Mouse (Mus musculus) gastrocnemius, postnatal 10 days (tissue): Measurements from ENCODE around the gene Psg27. TPM values are rescaled to one million over a fixed set of nuclear protein-coding genes. Genes with fewer than 3 reads are reported as not detected.
"Not testable (repeated sequence)": the region's sequence is repeated elsewhere in the genome, so short reads cannot be mapped to it uniquely, and the experiment has no call there.

Source experiments
- DNase-seq: peaks from one replicate; pipeline ENCODE4 v3.0.0; 2021; ENCODE audit warnings: mixed read lengths
- long read RNA-seq, 2 experiments: library from polyadenylated mRNA; stranded (forward); transcript quantifications; one replicate each; pipeline ENCODE4 v2.0.0; 2021
- total RNA-seq, 2 experiments: library from RNA; stranded (reverse); gene quantifications; 2 replicates each; pipeline ENCODE4 v1.2.3; 2021

The Psg27 gene
- not detected for total RNA-seq
- long read RNA-seq, experiment 1, result 0 reads
- long read RNA-seq, experiment 2, result 0 reads

DNA sequence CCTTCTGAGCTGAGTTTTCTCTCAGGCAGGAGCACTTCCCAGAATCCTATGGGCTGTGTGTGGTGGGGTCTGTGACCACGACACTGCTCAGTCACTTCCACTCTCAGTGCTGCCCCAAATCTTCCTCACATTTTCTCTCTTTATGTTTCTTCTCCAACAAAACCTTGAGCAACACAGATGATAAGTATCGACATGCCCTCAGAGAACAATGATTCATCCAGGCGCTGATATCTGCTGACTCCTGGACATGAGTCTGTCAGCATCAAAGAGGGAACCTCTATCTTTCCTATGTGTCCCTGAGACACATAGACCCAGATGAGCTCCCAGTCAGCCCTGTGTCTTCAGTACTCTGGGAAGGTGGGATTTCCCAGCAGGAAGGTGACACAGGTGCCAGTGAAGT, at the start of gene Psg27:
Psg27 (minus strand) TSS at position 101 of the 400 bp plus-strand sequence.
- no peak for DNase-seq

DNA sequence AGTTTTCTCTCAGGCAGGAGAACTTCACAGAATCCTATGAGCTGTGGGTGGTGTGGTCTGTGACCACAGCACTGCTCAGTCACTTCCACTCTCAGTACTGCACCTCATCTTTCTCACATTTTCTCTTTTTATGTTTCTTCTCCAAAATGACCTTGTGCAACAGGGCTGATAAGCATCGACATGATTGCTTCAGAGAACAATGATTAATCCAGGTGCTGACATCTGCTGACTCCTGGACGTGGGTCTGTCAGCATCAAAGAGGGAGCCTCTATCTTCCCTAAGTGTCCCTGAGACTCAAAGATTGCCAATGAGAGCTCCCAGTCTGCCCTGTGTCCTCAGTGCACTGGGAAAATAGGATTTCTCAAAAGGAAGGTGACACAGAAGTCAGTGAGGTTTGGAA, 49.3 kb upstream of the Psg27 start, which contains the start of gene Psg23:
Psg23 (minus strand) TSS at position 101 of the 400 bp plus-strand sequence.
- not testable (repeated sequence) for DNase-seq

DNA sequence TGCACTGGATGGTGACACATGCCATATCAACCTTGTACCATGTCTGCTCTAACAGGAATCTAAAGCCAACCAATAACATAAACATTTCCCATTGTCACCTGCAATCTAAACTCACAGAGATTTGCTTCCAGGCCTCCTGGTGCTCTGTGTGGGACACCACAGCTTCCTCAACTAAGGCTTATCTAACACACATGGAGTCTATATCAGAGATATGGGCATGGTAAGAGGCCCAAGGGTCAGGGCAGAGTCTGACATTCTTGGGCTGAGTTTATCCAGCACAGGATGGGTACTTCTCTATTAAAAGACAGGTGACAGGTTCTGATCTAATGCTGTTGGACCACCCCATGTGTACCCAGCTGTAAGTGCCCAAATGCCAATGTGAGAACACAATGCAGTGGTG, 7.3 kb downstream of the Psg27 start:
- DNase-seq, result no peak

DNA sequence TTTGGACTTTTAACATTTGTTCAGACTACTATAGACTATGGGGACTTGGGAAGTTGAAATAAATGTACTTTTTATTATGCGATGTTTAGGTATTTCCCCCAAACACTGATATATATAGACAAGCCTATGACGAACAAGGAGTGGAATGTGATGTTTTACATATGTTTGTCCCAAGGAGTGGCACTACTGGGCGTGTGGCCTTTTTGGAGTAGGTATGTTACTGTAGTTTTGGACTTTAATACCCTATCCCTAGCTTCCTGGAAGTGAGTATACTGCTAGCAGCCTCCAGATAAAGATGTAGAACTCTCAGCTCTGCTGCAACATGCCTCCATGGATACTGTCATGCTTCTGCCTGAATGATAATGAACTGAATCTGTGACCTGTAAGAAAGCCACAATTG, 11.4 kb downstream of the Psg27 start:
- not testable (repeated sequence) for DNase-seq

DNA sequence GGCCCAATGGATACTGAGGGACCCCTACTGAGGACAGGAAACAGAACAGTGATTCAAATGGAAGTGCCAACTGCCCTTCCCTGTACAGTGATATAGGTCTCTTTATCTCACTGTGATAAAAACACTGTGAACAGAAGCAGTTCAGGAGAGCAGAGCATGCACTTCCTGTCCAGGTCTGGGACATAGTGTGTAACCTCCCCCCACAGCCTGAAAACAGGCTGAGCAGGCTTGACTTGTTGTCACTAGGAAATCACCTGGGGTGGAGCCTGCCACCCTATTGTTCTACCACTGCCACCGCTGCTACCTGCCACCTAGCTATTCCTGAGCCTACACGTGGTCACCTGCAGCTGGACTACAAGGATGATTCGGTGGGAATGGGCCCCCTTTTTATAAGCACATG, 33.7 kb downstream of the Psg27 start:
- DNase-seq, result no peak

DNA sequence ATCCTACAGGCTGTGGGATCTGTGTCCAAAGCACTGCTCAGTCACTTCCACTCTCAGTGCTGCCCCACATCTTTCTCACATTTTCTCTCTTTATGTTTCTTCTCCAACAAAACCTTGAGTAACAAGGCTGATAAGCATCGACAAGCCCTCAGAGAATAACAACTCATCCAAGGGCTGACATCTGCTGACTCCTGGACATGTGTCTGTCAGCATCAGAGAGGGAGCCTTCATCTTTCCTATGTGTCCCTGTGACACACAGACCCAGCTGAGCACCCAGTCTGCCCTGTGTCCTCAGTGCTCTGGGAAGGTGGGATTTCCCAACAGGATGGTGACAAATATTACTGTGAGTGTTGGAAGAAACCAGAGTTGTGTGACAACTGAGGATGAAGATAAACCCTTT, 34.9 kb downstream of the Psg27 start, which contains the start of gene Psg25:
Psg25 (minus strand) TSS at position 101 of the 400 bp plus-strand sequence.
- DNase-seq, result no peak

DNA sequence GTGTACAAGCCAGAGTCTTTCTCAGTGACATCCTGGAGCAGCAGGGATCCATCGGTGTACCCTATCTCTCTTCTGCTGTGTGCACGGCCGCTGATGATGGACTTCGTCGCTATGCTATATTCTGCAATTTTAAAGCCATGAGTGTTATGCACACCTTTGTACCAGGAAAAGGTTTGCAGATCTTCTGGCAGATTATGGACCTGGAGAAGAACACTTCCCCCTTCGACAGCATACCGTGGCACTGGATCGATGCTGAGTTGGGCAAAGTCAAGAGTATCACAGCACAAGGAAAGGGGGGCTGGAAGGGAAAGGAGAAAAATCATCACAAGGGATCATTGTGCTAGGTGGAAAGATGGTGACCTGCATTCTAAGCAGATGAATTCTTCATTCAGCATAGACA, 42.4 kb downstream of the Psg27 start:
- no peak for DNase-seq

DNA sequence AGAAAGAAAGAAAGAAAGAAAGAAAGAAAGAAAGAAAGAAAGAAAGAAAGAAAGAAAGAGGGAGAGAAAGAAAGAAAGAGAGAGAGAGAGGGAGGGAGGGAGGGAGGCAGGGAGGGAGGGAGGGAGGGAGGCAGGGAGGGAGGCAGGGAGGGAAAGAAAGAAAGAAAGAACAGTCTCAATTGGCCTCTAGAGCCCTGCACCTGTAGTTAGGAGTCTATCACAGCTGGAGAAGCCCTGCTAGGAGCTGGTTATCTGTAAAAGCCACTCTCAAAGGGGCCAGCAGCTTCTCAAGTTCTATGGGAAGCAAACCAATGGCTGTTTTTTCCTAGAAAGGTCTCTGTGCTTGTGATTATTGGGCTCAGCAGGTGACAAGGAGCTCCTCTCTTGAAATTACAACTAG, 54.3 kb downstream of the Psg27 start:
- not testable (repeated sequence) for DNase-seq

DNA sequence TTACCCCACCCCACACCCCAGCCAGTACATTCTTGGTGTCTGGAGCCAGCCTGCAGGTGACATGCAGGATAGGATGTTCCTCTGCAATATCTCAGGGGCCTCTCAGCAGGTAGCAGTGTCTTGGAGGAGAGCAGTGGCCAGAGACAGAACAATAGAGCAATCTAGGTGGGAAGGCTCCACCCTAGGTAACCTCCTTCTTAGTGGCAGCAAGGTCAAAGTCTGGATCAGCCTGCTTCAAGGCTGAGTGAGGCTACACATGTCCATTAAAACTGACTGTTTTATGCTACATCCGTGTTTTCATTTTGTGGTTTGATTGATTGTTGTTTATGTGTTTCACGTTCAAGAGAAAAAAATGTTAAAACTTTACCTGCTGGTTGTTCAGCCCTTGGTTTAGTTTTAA, 54.7 kb downstream of the Psg27 start:
- not testable (repeated sequence) for DNase-seq

DNA sequence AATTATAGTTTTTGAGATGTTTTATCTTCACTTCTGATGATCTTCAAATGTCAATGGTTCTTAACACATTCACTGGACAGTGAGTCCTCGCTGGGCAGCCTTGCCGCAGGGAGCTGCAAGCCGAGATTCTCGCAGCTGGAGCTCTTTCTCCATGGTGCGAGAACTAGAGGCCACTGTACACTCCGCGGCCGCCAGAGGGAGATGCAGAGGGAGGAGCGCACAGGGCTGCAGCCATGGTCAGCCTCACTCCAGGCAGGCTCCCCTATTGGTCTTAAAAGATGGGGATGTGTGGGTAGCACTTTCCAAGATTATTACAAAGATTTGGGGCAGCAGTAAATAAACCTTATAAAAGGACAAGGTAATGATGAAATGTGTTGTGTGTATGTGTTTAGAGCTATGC, 55.6 kb downstream of the Psg27 start:
- DNase-seq, result no peak

Other genes with a start within 250 kb of the Psg27 start
- not detected for gene Psg18, start 212.3 kb downstream of the Psg27 start, total RNA-seq
- not detected for gene Psg28, start 135.3 kb downstream of the Psg27 start, total RNA-seq
- gene Psg26, start 83.1 kb downstream of the Psg27 start, total RNA-seq, result not detected
- not detected for gene Psg25, start 35.0 kb downstream of the Psg27 start, total RNA-seq
- not detected for gene Psg23, start 49.2 kb upstream of the Psg27 start, total RNA-seq
- not detected for gene Psg21, start 89.4 kb upstream of the Psg27 start, total RNA-seq
- gene Psg20, start 118.9 kb upstream of the Psg27 start, total RNA-seq, result not detected
- not detected for gene Psg22, start 150.8 kb upstream of the Psg27 start, total RNA-seq
- gene Psg19, start 231.2 kb upstream of the Psg27 start, total RNA-seq, result not detected